Mouse (Mus musculus): ENCODE results near the gene Cdc34.

DNA sequence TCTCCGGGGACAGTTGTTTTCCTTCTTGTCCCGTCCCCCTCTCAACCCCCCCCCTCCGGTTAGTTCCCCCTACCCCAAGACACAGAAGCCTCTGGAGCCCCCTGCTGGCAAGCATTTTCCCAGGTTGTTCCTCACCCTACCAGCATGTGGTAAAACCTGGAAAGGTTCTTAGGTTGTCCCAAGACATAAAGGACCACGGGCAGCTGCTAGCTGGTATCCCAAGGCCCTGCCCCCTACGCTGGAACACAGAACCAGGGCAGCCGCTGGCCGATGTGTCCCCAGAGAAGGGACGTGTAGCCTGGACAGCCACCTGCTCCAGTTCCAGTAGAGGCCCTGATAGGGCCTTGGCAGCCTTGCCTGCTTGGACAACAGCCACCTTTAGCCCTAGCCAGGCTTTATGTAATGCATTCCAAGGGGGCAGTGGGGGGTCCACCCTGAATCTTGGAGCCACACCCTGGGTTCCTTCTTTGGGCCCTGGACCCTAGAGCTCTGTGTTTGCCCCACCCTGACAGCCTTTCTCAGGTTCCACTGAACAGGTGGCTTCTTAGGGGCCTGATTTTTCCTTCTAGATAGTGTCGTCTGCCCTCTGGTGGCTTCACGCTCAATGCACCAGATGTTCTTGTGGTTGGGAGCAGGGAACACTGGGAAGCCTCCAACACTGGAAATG is 1.1 kb downstream of the Cdc34 start:
- TF ChIP-seq CTCF (IDR thresholded peaks at IDR 0.05; ENCODE audit: low read depth, low read length) (peak; percentile 57), POLR2A (IDR thresholded peaks at IDR 0.05; ENCODE audit: borderline replicate concordance, low read depth, low read length) (no peak)

Measured in bone marrow macrophage, adult 2 months (primary cell).